Mouse (Mus musculus): Measurements from ENCODE around the gene Arl6ip4.

Gene Arl6ip4

GRCm38 (mm10) chr5:124115990-124116845 lies at the start of gene Arl6ip4:
Gene Arl6ip4, plus strand, starts transcription at chr5:124116089.
- peak; percentile 59 for DNase-seq (ENCODE audit: low spot score)

- no peak for DNase-seq (ENCODE audit: low spot score)
These were observed 46.2 kb upstream of the Arl6ip4 start for GRCm38 (mm10) chr5:124069657-124070056.

DNA sequence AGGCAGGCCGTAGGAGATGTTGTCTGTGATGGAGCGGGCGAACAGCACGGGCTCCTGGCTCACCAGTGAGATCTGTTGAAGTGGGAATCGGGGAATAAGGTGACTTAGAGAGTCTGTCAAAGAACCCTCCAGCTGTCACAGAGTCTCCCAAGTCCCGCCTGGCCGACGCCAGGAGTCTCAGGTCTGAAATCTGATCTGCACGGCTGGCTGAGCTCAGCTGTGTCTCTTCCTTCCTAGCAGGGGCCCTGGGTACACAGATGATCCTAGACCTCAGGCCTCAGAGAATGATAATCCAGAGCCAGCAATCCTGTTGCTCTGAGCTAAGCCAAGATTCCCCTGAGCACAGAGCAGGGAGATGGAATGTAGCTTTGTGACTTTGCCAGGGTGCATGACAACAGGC lies 42.2 kb upstream of the Arl6ip4 start:
- peak; percentile 66 for DNase-seq (ENCODE audit: low spot score)

GRCm38 (mm10) chr5:124074845-124075307 lies 41.0 kb upstream of the Arl6ip4 start:
- DNase-seq (ENCODE audit: low spot score), result peak; percentile 23

- DNase-seq (ENCODE audit: low spot score), result no peak
These were observed 40.2 kb upstream of the Arl6ip4 start for GRCm38 (mm10) chr5:124075716-124076115.

GRCm38 (mm10) chr5:124076559-124076958 lies 39.3 kb upstream of the Arl6ip4 start:
- DNase-seq (ENCODE audit: low spot score), result no peak

DNA sequence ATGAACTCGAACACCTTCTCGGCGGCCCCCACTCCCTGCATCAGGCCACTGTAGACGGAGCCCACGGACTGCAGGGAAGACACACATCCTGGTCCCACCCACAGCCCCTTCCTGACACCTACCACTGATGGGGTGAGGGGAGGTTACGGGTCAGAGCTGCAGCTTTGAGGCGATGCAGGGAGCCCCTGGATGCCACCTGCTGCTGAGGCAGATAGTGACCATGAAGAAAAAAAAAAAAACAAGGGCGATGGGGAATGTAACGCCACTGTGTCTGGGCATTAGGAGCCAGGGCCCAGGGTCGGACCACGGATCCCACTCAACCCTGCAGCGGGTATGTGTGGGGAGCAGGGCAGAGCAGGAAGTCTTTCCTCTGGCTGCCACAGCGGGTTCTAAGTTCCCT lies 38.6 kb upstream of the Arl6ip4 start:
- no peak for DNase-seq (ENCODE audit: low spot score)

DNA sequence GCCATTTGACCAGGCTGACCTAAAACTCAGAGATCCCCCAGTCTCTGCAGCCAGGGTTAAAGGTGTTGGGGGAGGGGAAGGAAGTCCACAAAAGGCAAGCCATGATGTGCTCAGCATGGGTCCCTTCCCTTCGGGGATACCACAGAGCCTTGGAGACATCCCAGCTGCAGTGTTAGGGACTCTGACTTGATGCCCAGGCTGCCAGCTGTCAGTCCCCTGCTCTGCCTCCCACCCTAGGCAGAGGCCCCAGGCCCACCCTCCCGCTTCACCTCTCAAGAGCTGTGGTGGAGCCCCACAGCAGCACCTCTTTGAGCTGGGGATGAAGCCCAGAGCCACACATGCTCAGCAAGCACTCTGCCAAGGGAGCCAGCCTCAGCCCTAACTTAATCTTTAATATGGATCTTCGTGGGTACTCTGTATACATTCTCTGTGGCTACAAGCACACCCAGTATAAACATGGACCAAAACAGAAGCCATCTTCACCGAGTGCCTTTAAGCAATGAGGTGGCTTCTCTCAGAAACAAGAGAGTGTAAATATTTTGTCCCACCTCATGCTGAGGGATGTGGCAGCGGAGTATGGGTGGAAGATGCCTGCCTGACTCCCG lies 37.9 kb upstream of the Arl6ip4 start:
- DNase-seq (ENCODE audit: low spot score), result no peak

- DNase-seq (ENCODE audit: low spot score), result no peak
These were observed 37.0 kb upstream of the Arl6ip4 start for GRCm38 (mm10) chr5:124078794-124079416.

GRCm38 (mm10) chr5:124079880-124080279 lies 36.0 kb upstream of the Arl6ip4 start:
- no peak for DNase-seq (ENCODE audit: low spot score)

DNA sequence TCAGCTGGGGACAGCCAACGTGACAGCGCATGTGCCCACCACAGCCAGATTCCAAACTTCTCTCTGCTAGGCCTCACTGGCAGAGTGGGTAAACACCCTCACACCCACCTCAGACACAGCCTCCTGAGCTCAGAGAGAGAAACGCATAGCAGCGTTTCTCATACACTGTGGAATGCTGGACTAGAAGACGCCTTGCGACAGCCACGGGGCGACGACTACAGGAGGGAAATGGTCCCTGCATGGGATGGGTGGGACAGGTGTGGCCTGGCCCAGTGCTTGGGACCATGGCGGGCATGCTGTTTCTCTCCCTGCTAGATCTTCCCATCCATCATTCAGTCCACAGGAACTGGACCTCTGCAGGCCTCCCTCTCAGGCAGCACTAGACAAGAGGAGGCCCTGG lies 33.4 kb upstream of the Arl6ip4 start:
- no peak for DNase-seq (ENCODE audit: low spot score)

GRCm38 (mm10) chr5:124082941-124083688 lies 32.8 kb upstream of the Arl6ip4 start:
- no peak for DNase-seq (ENCODE audit: low spot score)

DNA sequence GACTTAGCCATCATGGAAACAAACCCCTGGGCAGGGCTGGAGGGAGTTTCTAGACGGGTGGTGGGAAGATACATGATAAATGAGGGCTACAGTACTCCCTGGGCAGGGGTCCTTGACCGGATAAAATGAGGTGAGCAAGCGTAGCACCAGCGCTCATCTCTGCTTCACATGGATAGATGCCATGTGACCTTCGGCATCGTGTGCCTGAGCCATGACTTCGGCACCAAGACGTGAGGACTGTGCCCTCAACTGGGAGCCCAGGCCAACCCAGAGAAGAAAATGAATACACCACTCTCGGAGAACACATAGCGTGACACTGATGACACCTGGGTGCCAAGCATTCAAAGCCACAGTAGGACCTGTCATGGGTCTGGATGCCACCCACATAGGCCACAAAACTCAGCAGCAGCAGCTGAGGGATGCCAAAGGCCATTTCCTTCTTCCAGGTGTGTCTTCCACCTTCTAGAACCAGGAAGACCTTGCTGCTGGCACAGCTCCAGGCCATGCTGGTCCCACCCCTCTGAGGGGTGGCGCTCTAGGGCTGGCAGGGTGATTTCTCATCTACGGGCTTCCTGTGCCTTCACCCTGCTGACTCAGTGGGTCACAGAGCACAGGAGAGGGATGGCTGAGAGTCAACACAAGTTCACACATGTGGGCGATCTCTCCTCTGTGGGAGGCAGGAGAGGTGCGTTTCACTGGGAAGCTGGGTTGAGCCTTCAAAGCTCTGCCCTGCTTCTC lies 31.9 kb upstream of the Arl6ip4 start:
- DNase-seq (ENCODE audit: low spot score), result no peak

- peak; percentile 90 for DNase-seq (ENCODE audit: low spot score)
These were observed 31.2 kb upstream of the Arl6ip4 start for GRCm38 (mm10) chr5:124084588-124085173.

DNA sequence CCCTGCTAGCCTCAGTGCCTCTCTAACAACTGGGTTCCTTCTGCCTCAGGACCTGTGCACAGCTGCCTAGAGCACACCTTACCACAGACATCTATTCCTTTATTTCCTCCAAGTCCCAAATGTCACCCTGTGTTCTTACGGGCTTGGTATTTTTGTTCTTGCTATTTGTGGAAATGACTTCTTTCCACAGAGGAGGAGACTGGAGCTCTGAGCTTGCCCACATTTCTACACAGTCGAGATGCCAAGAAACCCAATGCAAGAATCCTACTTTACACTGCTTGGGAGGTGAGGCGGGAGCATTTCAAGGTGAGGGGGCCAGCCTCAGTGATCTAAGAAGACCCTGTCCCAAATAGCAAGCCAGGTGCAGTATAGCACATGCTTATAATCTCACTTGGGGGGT lies 30.4 kb upstream of the Arl6ip4 start:
- DNase-seq (ENCODE audit: low spot score), result no peak

- DNase-seq (ENCODE audit: low spot score), result no peak
These were observed 29.0 kb upstream of the Arl6ip4 start for GRCm38 (mm10) chr5:124086876-124087275.

- no peak for DNase-seq (ENCODE audit: low spot score)
These were observed 26.0 kb upstream of the Arl6ip4 start for GRCm38 (mm10) chr5:124089868-124090267.

- DNase-seq (ENCODE audit: low spot score), result no peak
These were observed 23.9 kb upstream of the Arl6ip4 start for GRCm38 (mm10) chr5:124091951-124092406.

DNA sequence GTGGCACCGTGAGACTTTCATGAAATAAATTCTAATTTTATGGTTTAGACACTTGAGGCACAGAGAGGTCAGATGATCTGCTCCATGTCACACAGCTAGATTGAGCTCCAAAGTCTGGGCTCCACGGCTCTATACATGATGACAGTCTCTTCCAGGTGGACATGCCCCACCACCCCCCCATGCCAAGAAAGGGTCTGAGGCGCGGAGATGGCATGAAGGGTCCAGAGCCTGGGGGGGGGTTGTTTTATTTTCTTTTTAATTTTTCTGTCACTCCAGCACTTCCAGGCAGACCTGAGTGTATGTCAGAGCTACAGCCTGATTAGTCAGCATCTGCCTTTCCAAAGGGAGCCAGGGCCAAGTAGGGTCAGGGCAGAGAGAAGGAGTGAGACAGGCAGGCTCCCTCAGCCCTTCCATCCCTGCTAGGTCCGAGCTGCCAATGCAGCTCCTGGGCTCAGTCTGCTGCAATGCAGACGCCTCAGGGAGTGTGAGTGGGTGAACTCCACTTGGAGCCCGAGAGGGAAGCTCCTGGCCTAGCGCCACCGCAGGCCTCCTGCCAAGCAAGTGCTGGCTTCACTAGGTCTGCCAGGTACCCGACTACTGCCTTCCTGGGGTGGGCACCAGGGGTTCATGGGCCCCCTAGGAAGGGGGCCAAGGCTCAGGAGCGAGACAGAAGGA lies 22.6 kb upstream of the Arl6ip4 start:
- no peak for DNase-seq (ENCODE audit: low spot score)

DNA sequence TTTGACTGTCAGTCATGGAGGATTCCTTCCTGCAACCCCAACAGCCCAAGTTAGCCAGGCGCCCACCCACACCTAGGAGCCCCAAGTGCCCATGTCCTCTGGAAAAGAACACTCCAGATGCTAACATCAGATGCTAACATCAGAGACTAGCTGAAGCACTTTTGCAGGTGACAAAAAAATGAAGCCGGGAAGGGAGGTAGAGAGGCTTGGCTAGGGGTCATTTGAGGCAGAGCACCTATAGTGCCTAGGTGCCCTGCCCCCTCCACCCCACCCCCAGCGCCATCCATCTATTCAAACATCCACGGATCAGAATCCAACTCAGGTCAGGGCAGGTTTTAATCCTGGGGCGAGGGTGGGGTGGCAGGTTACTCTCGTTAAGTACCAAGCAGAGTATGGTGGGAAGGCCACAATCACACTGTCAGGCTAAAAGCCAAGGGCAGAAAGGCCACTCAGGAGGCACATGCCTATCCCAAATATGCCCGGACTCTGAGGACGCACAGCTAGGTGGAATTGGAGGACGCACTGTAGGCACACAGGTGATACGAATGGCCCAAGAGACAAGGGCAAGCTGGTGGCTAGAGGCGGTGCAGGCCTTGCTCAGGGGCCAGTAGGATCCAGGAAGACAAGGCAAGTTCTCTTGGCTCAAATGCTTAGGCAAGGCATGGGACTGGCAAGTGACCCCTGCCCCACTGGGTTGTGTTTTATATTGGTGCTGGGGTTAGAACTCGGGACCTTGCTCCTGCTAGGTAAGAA lies 21.9 kb upstream of the Arl6ip4 start:
- no peak for DNase-seq (ENCODE audit: low spot score)
